Mouse (Mus musculus): ENCODE results near the gene Amotl1.

DNA sequence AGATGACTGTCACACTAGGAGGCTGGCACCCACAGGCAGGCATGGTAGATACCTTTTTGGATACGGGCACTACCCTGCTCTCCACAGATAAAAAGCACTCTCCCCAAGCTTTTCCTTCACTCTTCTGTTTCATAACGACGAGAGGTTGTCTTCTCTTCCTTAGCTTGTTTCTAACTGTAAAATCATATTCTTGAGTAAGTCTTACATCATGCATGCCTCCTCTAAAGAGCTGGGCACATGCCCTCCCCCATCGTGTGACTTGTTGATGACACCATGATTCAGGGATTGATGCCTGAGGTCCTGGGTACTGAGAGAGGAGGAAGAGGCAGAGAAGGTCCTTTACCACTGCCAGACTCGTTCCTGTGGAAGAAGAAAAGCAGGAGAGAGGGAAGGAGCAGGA is 24.7 kb downstream of the Amotl1 start:
- TF ChIP-seq CTCF (IDR thresholded peaks at IDR 0.05; ENCODE audit: low read depth, low read length) = no peak
- no peak for TF ChIP-seq POLR2A (IDR thresholded peaks at IDR 0.05; ENCODE audit: extremely low read depth, insufficient read depth, low read length)

All from liver, adult 2 months (tissue).